Comparison of ENCODE assay signal across 9 mouse cellular contexts in genomic region chrX:12858757-12859156, GRCm38 (mm10).
DNase-seq lines count a peak whose midpoint lies in the region; ATAC-seq and TF ChIP-seq lines count a peak whose summit lies in the region.
"Had no signal": no experiment of that assay in that cellular context is flagged by ENCODE, and none has a peak within 500 bp of the region (broad histone marks: within the 10 kb centered on the region; RNA-seq: fewer than 3 reads in every experiment).

No protein-coding gene starts in this region.

- no peaks in the 10 kb centered on the region; the same call in 1 of the 2 replicates for H3K27me3 ChIP-seq in heart, embryonic 13.5 days (replicated peaks)
- no peaks in the 10 kb centered on the region for H3K27me3 ChIP-seq in CH12.LX (replicated peaks)
- H3K27me3 ChIP-seq in forebrain, embryonic 14.5 days (replicated peaks; ENCODE audit: control insufficient read depth, insufficient read depth, low read length): no peaks in the 10 kb centered on the region

- H3K4me2 ChIP-seq in heart, embryonic 13.5 days: peak overlapping the region; percentile 60; the same call in 1 of the 2 replicates
- H3K4me2 ChIP-seq in CH12.LX (ENCODE audit: insufficient read depth, low read depth, poor library complexity, severe bottlenecking): peak overlapping the region; percentile 43; the same call in 1 of the 2 replicates
- peak overlapping the region; percentile 49 for H3K4me2 ChIP-seq in forebrain, embryonic 14.5 days (ENCODE audit: low read length)

- H3K36me3 ChIP-seq in heart, embryonic 13.5 days: no peaks in the 10 kb centered on the region
- H3K36me3 ChIP-seq in CH12.LX (replicated peaks in 1 of 2; ENCODE audit: control insufficient read depth in 1 of 2, insufficient read depth in 1 of 2, low read length in 1 of 2): no peaks in the 10 kb centered on the region
- H3K36me3 ChIP-seq in forebrain, embryonic 14.5 days (ENCODE audit: control insufficient read depth, insufficient read depth, low read length): no peaks in the 10 kb centered on the region
- H3K36me3 ChIP-seq in macrophage (ENCODE audit: inconsistent target): no peaks in the 10 kb centered on the region
- H3K36me3 ChIP-seq: limb, embryonic 12.5 days had no signal

- DNase-seq in heart, postnatal 14 days: no peak
- DNase-seq in CH12.LX (ENCODE audit: extremely low read depth): no peak
- DNase-seq in forebrain, embryonic 14.5 days (ENCODE audit: low spot score): no peak
- no peak for DNase-seq in yolk sac, embryonic 10.5 days (ENCODE audit: low spot score)
- no peak for DNase-seq in left cerebral cortex, postnatal 14 days (ENCODE audit: low spot score in 2 of 2)
- DNase-seq in layer of hippocampus, postnatal 14 days (ENCODE audit: low spot score in 2 of 2): no peak

- in situ Hi-C loops in CH12.LX (cut with MboI; ENCODE audit: low pct_ligation_motif_present, low pct_unique_long_range_greater_than_20kb, low sequenced_read_pairs): no loop called here

- no peak for TF ChIP-seq EP300 in CH12.LX (IDR thresholded peaks at IDR 0.05; ENCODE audit: low read length)

- H3K4me1 ChIP-seq in heart, embryonic 13.5 days: peaks cover 23% of the 10 kb centered on the region
- H3K4me1 ChIP-seq in CH12.LX (ENCODE audit: control insufficient read depth in 1 of 2, insufficient read depth in 2 of 2): peaks cover 10 to 31% of the 10 kb centered on the region in 2 experiments
- H3K4me1 ChIP-seq in forebrain, embryonic 14.5 days (ENCODE audit: control insufficient read depth, insufficient read depth, low read length): peaks cover 4% of the 10 kb centered on the region; the same call in 1 of the 2 replicates

- H3K4me3 ChIP-seq in heart, embryonic 13.5 days: no peak overlapping the region
- peak overlapping the region in 2 of 3 experiments; percentile 44 to 52 for H3K4me3 ChIP-seq in CH12.LX (replicated peaks in 1 of 3; ENCODE audit: low read depth in 2 of 3, low read length in 2 of 3, poor library complexity in 1 of 3)
- no peak overlapping the region for H3K4me3 ChIP-seq in forebrain, embryonic 14.5 days (ENCODE audit: low read depth, low read length)
- peak overlapping the region; percentile 17; the same call in 1 of the 2 replicates for H3K4me3 ChIP-seq in macrophage (ENCODE audit: inconsistent target)

- TF ChIP-seq CTCF in CH12.LX (conservative IDR thresholded peaks at IDR 0.05 in 1 of 2, IDR thresholded peaks at IDR 0.05 in 1 of 2; ENCODE audit: low read depth in 2 of 2, low read length in 2 of 2): no peak

- ATAC-seq in heart, embryonic 13.5 days (ENCODE audit: extremely low read depth, insufficient number of reproducible peaks, low FRiP score, low TSS enrichment): no peak
- ATAC-seq in forebrain, embryonic 14.5 days: peak; percentile 47

- no peaks in the 10 kb centered on the region for H3K9me3 ChIP-seq in heart, embryonic 13.5 days
- no peaks in the 10 kb centered on the region for H3K9me3 ChIP-seq in CH12.LX (replicated peaks; ENCODE audit: low read length)
- no peaks in the 10 kb centered on the region for H3K9me3 ChIP-seq in forebrain, embryonic 14.5 days (replicated peaks; ENCODE audit: control insufficient read depth, low read length)
- H3K9me3 ChIP-seq: limb, embryonic 12.5 days had no signal

- peak overlapping the region; percentile 84 for H3K27ac ChIP-seq in heart, embryonic 13.5 days (replicated peaks)
- H3K27ac ChIP-seq in CH12.LX (ENCODE audit: insufficient read depth, low read depth): no peak overlapping the region
- peak overlapping the region; percentile 90 for H3K27ac ChIP-seq in forebrain, embryonic 14.5 days (ENCODE audit: low read depth, low read length)
- no peak overlapping the region for H3K27ac ChIP-seq in macrophage

- no peak for TF ChIP-seq POLR2A in CH12.LX (IDR thresholded peaks at IDR 0.05; ENCODE audit: low read depth, low read length)

- dilution Hi-C loops in CH12.LX (cut with MboI; ENCODE audit: extremely low pct_ligation_motif_present, extremely low pct_unique_long_range_greater_than_20kb, low sequenced_read_pairs): no loop called here

- H3K79me2 ChIP-seq in CH12.LX (replicated peaks; ENCODE audit: control insufficient read depth, extremely low read depth, insufficient read depth, poor library complexity, severe bottlenecking): no peaks in the 10 kb centered on the region
- H3K79me2 ChIP-seq in macrophage (ENCODE audit: inconsistent target): no peaks in the 10 kb centered on the region

- intact Hi-C loops in heart, postnatal 14 days (cut with DNase I): no loop called here
- intact Hi-C loops in left cerebral cortex, postnatal 14 days (cut with DNase I): no loop called here

- H3K9ac ChIP-seq in heart, embryonic 13.5 days: no peak overlapping the region
- peak overlapping the region; percentile 80; the same call in 1 of the 2 replicates for H3K9ac ChIP-seq in CH12.LX (ENCODE audit: insufficient read depth, low read depth)
- H3K9ac ChIP-seq in forebrain, embryonic 14.5 days (ENCODE audit: low read length): no peak overlapping the region
- H3K9ac ChIP-seq: limb, embryonic 12.5 days had no signal

- WGBS in heart, embryonic 13.5 days: 40% methylated on average over 2 of the region's 2 CpGs
- 37% methylated on average over 2 of the region's 2 CpGs for WGBS in forebrain, embryonic 14.5 days
- 81% methylated on average over 2 of the region's 2 CpGs for WGBS in macrophage (ENCODE audit: missing documents)

- TF ChIP-seq RAD21 in CH12.LX (IDR thresholded peaks at IDR 0.05; ENCODE audit: low read depth, low read length): no peak

TF ChIP-seq in CH12.LX, 34 proteins besides CTCF, POLR2A, EP300 and RAD21:
- TF ChIP-seq ZC3H11A (IDR thresholded peaks at IDR 0.05; ENCODE audit: low read depth, low read length): no peak
- no peak for TF ChIP-seq ZMIZ1 (IDR thresholded peaks at IDR 0.05; ENCODE audit: low read depth, low read length)
- no peak for TF ChIP-seq BHLHE40 (IDR thresholded peaks at IDR 0.05; ENCODE audit: low read depth, low read length)
- TF ChIP-seq JUN (IDR thresholded peaks at IDR 0.05; ENCODE audit: insufficient read depth, low read depth, low read length): no peak
- TF ChIP-seq MXI1 (IDR thresholded peaks at IDR 0.05; ENCODE audit: low read depth, low read length): no peak
- TF ChIP-seq SIN3A (IDR thresholded peaks at IDR 0.05; ENCODE audit: low read length): no peak
- TF ChIP-seq MAX (IDR thresholded peaks at IDR 0.05; ENCODE audit: low read length): no peak
- no peak for TF ChIP-seq MYC (IDR thresholded peaks at IDR 0.05; ENCODE audit: low read depth, low read length)
- no peak for TF ChIP-seq USF1 (IDR thresholded peaks at IDR 0.05; ENCODE audit: low read depth, low read length)
- TF ChIP-seq TCF12 (IDR thresholded peaks at IDR 0.05; ENCODE audit: low read depth, low read length): no peak
- no peak for TF ChIP-seq NRF1 (IDR thresholded peaks at IDR 0.05; ENCODE audit: low read depth, low read length)
- TF ChIP-seq POLR2AphosphoS2 (IDR thresholded peaks at IDR 0.05; ENCODE audit: low read depth, low read length): no peak
- TF ChIP-seq SMC3 (IDR thresholded peaks at IDR 0.05; ENCODE audit: low read depth, low read length): no peak
- TF ChIP-seq KAT2A (IDR thresholded peaks at IDR 0.05; ENCODE audit: insufficient replicate concordance, low read length): no peak
TF ChIP-seq in CH12.LX: peak in this region for 0.

Comparison
In these comparisons a context has a peak if more than half of its experiments do, and no peak if none do; other contexts are left out.
1. H3K27ac ChIP-seq: peak in heart, embryonic 13.5 days (single experiment) and forebrain, embryonic 14.5 days (single experiment); none in CH12.LX (single experiment) and macrophage (single experiment).
2. H3K4me3 ChIP-seq: peak in CH12.LX (2 of 3) and macrophage (single experiment); none in heart, embryonic 13.5 days (single experiment) and forebrain, embryonic 14.5 days (single experiment).
3. Peak in every context shown above with its lines, with median percentiles within 50 percentile points of each other: H3K4me2 ChIP-seq.